ENCODE assay signal across 8 mouse cellular contexts in the genomic region with DNA sequence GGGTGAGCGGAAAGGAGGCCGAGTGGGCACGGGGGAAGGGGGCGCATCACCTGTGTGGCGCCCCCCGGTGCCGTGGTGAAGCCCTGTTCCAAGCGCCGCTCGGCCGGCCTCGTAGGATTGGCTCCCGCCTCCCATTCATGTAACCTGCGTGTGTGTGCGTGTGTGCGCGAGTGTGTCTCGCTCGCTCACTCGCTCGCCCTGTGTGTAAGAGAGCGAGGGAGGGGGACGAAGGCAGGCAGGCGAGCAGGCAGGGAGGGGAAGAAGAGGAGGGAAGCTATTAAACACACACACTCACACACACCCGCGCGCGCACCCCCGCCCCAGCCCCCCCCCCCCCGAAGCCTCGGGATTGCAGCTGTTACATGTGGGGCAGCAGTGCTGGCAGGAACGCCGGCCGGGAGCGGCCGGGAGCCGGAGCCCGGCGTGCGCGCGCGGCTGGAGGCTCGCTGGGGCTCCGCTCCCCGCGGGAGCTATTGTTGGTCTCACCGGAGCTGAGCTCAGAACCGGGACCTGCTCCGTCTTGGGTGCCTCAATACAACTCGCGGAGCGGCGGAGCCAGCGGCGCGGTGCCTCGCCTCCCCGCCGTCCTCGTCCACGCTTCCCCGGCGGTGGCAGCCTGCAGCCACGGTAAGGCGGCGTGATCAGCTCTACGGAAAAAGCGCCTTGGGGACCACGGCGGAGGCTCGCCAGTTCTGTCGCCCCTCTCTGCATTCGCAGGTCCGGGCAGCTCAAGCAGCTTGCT. TPM values are rescaled to one million over a fixed set of nuclear protein-coding genes. Genes with fewer than 3 reads are reported as not detected.
DNase-seq lines count a peak whose midpoint lies in the region; ATAC-seq and TF ChIP-seq lines count a peak whose summit lies in the region.

No protein-coding gene starts in this region.

- H3K4me3 ChIP-seq in forebrain, embryonic 10.5 days, result peak overlapping the region; percentile 77
- peak overlapping the region; percentile 76 for H3K4me3 ChIP-seq in hindbrain, embryonic 13.5 days
- H3K4me3 ChIP-seq in left cerebral cortex, adult 2 months, result peak overlapping the region; percentile 53
- peak overlapping the region; percentile 55 for H3K4me3 ChIP-seq in stomach, embryonic 14.5 days (ENCODE audit: low read depth, low read length)

- peak overlapping the region; percentile 95 for H3K27ac ChIP-seq in forebrain, embryonic 10.5 days
- H3K27ac ChIP-seq in hindbrain, embryonic 13.5 days, result peak overlapping the region; percentile 97
- peak overlapping the region; percentile 98 for H3K27ac ChIP-seq in left cerebral cortex, adult 2 months
- peak overlapping the region; percentile 86 for H3K27ac ChIP-seq in stomach, embryonic 14.5 days (ENCODE audit: low read length)

- no peaks in the 10 kb centered on the region for H3K36me3 ChIP-seq in forebrain, embryonic 10.5 days (replicated peaks)
- H3K36me3 ChIP-seq in hindbrain, embryonic 13.5 days, result no peaks in the 10 kb centered on the region
- H3K36me3 ChIP-seq in stomach, embryonic 14.5 days (ENCODE audit: control insufficient read depth, insufficient read depth, low read length), result no peaks in the 10 kb centered on the region

- H3K9me3 ChIP-seq in forebrain, embryonic 10.5 days, result no peaks in the 10 kb centered on the region
- H3K9me3 ChIP-seq in hindbrain, embryonic 13.5 days, result no peaks in the 10 kb centered on the region
- no peaks in the 10 kb centered on the region for H3K9me3 ChIP-seq in stomach, embryonic 14.5 days (ENCODE audit: control insufficient read depth, low read depth, low read length)

- peak; percentile 74 for ATAC-seq in hindbrain, embryonic 13.5 days (ENCODE audit: low FRiP score)
- ATAC-seq in stomach, embryonic 14.5 days (ENCODE audit: insufficient number of reproducible peaks, insufficient read depth, low FRiP score, low read depth), result peak; percentile 64
- no peak for ATAC-seq in activated CD4-positive, CD25-positive, alpha-beta regulatory T cell, adult 4 months

- peak overlapping the region; percentile 94 for H3K9ac ChIP-seq in hindbrain, embryonic 13.5 days
- peak overlapping the region; percentile 70 for H3K9ac ChIP-seq in stomach, embryonic 14.5 days (replicated peaks; ENCODE audit: low read depth, low read length)

- H3K27me3 ChIP-seq in forebrain, embryonic 10.5 days (ENCODE audit: poor library complexity, severe bottlenecking), result peaks cover 53% of the 10 kb centered on the region
- peaks cover 16% of the 10 kb centered on the region for H3K27me3 ChIP-seq in hindbrain, embryonic 13.5 days
- no peaks in the 10 kb centered on the region for H3K27me3 ChIP-seq in stomach, embryonic 14.5 days (ENCODE audit: control insufficient read depth, insufficient read depth, low read length)

- peaks cover 61% of the 10 kb centered on the region for H3K4me1 ChIP-seq in forebrain, embryonic 10.5 days
- H3K4me1 ChIP-seq in hindbrain, embryonic 13.5 days (replicated peaks), result peaks cover 43% of the 10 kb centered on the region
- peaks cover 11% of the 10 kb centered on the region; the same call in 1 of the 2 replicates for H3K4me1 ChIP-seq in stomach, embryonic 14.5 days (ENCODE audit: control insufficient read depth, insufficient read depth, low read length)

- TF ChIP-seq CTCF in left cerebral cortex, adult 2 months (IDR thresholded peaks at IDR 0.05), result peak; percentile 24

- H3K4me2 ChIP-seq in hindbrain, embryonic 13.5 days, result peak overlapping the region; percentile 97
- peak overlapping the region; percentile 97 for H3K4me2 ChIP-seq in stomach, embryonic 14.5 days (replicated peaks; ENCODE audit: low read depth, low read length)

- under 1% methylated on average over 74 of the region's 75 CpGs for WGBS in forebrain, embryonic 10.5 days
- under 1% methylated on average over 72 of the region's 75 CpGs for WGBS in hindbrain, embryonic 13.5 days
- WGBS in stomach, embryonic 14.5 days, result 1% methylated on average over 69 of the region's 75 CpGs

- peak; percentile 75 for DNase-seq in Muller cell, postnatal 12 days (ENCODE audit: inconsistent ontology term)
- peak; percentile 49 for DNase-seq in adrenal gland, postnatal 25 days
- peak; percentile 67 for DNase-seq in forebrain, embryonic 10.5 days (ENCODE audit: extremely low spot score, low spot score)
- DNase-seq in left cerebral cortex, adult 2 months (ENCODE audit: extremely low spot score in 1 of 2, low spot score in 2 of 2), result peak; percentile 70 to 71
- peak; percentile 71 for DNase-seq in mesoderm, embryonic 11.5 days (ENCODE audit: low read depth, low spot score)

- intact Hi-C loops in left cerebral cortex, adult 2 months (cut with DNase I), result loop anchor here (2.0 to 10.0 kb wide), 9 partner anchors 162 to 723 kb away; no protein-coding TSS in a partner anchor

RNA-seq across cellular contexts. Expression of a gene that starts 38.9 kb away (rescaled TPM):
- 10.8 and 17.0 TPM in 2 replicates for total RNA-seq in adrenal gland, postnatal 25 days (2021)
- polyA plus RNA-seq in forebrain, embryonic 10.5 days (2016; fragmentation: Nextera tagmentation; extraction: Ambion mirVana), result 22.1 and 27.9 TPM in 2 replicates
- 33.1 and 33.3 TPM in 2 replicates for polyA plus RNA-seq in hindbrain, embryonic 13.5 days (2015; fragmentation: Nextera tagmentation; extraction: Ambion mirVana)
- total RNA-seq in left cerebral cortex, adult 2 months (2021), result 100 to 1,000 TPM; 158 to 160 TPM
- 28.8 and 33.3 TPM in 2 replicates for polyA plus RNA-seq in stomach, embryonic 14.5 days (2014; fragmentation: Nextera tagmentation; extraction: Ambion mirVana)
- under 1 TPM in 1 of 2 experiments, not detected in 1; 0.45 TPM for polyA plus RNA-seq in activated CD4-positive, CD25-positive, alpha-beta regulatory T cell, adult 4 months (2017; shearing (Covaris generic))

Comparison
In these comparisons a context has a peak if more than half of its experiments do, and no peak if none do; other contexts are left out.
1. RNA of a gene that starts 38.9 kb away (polyA plus RNA-seq): 33.1 to 33.3 TPM in hindbrain, embryonic 13.5 days, 28.8 to 33.3 TPM in stomach, embryonic 14.5 days and 22.1 to 27.9 TPM in forebrain, embryonic 10.5 days; 0.45 TPM in activated CD4-positive, CD25-positive, alpha-beta regulatory T cell, adult 4 months; every median in the first group is over 10 times any median in the second.
2. Peak in every context shown above with its lines, with median percentiles within 50 percentile points of each other: DNase-seq, H3K27ac ChIP-seq and H3K4me3 ChIP-seq.